Mouse (Mus musculus) limb, embryonic 11.5 days (tissue): ENCODE results near the gene Mbd3l1. TPM values are rescaled to one million over a fixed set of nuclear protein-coding genes. Genes with fewer than 3 reads are reported as not detected.

Experiments
- microRNA-seq: library from miRNA; unstranded; fragments of <30 nt; microRNA quantifications from one replicate; pipeline ENCODE4, GENCODE M21; 2016
- polyA plus RNA-seq: library from polyadenylated mRNA; unstranded; fragments of >200 nt; fragmentation: Nextera tagmentation; extraction: Ambion mirVana; gene quantifications from 2 replicates; pipeline ENCODE4 v1.2.1, GENCODE M21; 2014

The Mbd3l1 gene
- polyA plus RNA-seq, 1 experiment from 2014 or later, result not detected

Small RNAs within 50 kb of the gene (microRNA-seq; reads per million reads assigned to microRNA genes)
- gene Gm22854, result not detected

Other genes with a start within 250 kb of the Mbd3l1 start
- 141 and 145 TPM in 2 replicates for gene Chordc1, start 186.2 kb upstream of the Mbd3l1 start, polyA plus RNA-seq
- gene Naalad2, start 75.4 kb upstream of the Mbd3l1 start, polyA plus RNA-seq, result 0.60 and 0.71 TPM in 2 replicates
- not detected in 2 replicates for gene Ubtfl1, start 73.9 kb upstream of the Mbd3l1 start, polyA plus RNA-seq
- gene Mbd3l2, start 47.7 kb upstream of the Mbd3l1 start, polyA plus RNA-seq, result 0.09 and 0.12 TPM in 2 replicates
- gene Zfp558, start 91 bp upstream of the Mbd3l1 start, polyA plus RNA-seq, result 11.7 and 14.4 TPM in 2 replicates
- 0.13 TPM in 1 of 2 replicates, not detected in the other for gene Muc16, start 196.2 kb downstream of the Mbd3l1 start, polyA plus RNA-seq